Mouse (Mus musculus): ENCODE results near the gene Usp37. TPM values are rescaled to one million over a fixed set of nuclear protein-coding genes. Genes with fewer than 3 reads are reported as not detected.
A peak's percentile ranks its signal among the peaks of the same experiment; 100 is the strongest.

The Usp37 gene
- polyA plus RNA-seq, 1 experiment from 2014 or later: 22.1 TPM

- H3K27ac ChIP-seq (replicated peaks in 1 of 2; ENCODE audit: control insufficient read depth in 1 of 2, insufficient read depth in 1 of 2, low read depth in 2 of 2, low read length in 2 of 2): peak overlapping the region; percentile 98 to 99
- ATAC-seq (ENCODE audit: insufficient number of reproducible peaks, insufficient read depth, low FRiP score, low read depth): peak; percentile 85
- H3K4me3 ChIP-seq (ENCODE audit: control insufficient read depth in 1 of 2, insufficient read depth in 1 of 2, low read depth in 1 of 2, low read length in 2 of 2): peak overlapping the region; percentile 53 to 64
- H3K9me3 ChIP-seq (ENCODE audit: control insufficient read depth, low read length): no peaks in the 10 kb centered on the region
- H3K9ac ChIP-seq (ENCODE audit: low read length): peak overlapping the region; percentile 80
- peak overlapping the region; percentile 64 for H3K4me2 ChIP-seq (ENCODE audit: low read length)
- no peaks in the 10 kb centered on the region for H3K36me3 ChIP-seq (ENCODE audit: control insufficient read depth, insufficient read depth, low read length)
- no peaks in the 10 kb centered on the region for H3K27me3 ChIP-seq (ENCODE audit: control insufficient read depth, insufficient read depth, low read length)
- under 1% methylated on average over 26 of the region's 26 CpGs for WGBS
- H3K4me1 ChIP-seq (ENCODE audit: control insufficient read depth in 2 of 2, insufficient read depth in 2 of 2, low read length in 2 of 2): peaks cover 18 to 21% of the 10 kb centered on the region in 2 experiments
Observed at GRCm38 (mm10) chr1:74386714-74387385, 157.2 kb downstream of the Usp37 start.

DNA sequence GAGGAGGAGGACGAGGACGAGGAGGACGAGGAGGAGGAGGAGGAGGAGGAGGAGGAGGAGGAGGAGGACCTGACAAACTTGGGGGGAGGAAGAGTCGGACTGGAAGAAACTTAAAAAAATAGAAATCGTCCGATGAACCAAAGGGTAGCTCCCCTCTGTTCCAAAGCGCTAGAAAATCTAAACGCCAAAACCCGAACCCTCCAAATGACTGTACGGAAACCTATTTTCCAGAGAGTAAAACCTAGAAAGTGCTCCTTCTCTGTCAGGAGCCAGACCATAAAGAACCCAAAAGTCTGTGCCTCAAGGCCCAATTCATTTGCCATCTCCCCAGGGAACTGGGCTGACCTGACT, 157.7 kb downstream of the Usp37 start:
- peak overlapping the region; percentile 80 for H3K9ac ChIP-seq (ENCODE audit: low read length)
- H3K4me3 ChIP-seq (ENCODE audit: control insufficient read depth in 1 of 2, insufficient read depth in 1 of 2, low read depth in 1 of 2, low read length in 2 of 2): peak overlapping the region; percentile 53 to 64
- H3K27me3 ChIP-seq (ENCODE audit: control insufficient read depth, insufficient read depth, low read length): no peaks in the 10 kb centered on the region
- H3K27ac ChIP-seq (replicated peaks in 1 of 2; ENCODE audit: control insufficient read depth in 1 of 2, insufficient read depth in 1 of 2, low read depth in 2 of 2, low read length in 2 of 2): peak overlapping the region; percentile 98 to 99
- ATAC-seq (ENCODE audit: insufficient number of reproducible peaks, insufficient read depth, low FRiP score, low read depth): no peak
- H3K36me3 ChIP-seq (ENCODE audit: control insufficient read depth, insufficient read depth, low read length): no peaks in the 10 kb centered on the region
- no peaks in the 10 kb centered on the region for H3K9me3 ChIP-seq (ENCODE audit: control insufficient read depth, low read length)
- H3K4me1 ChIP-seq (ENCODE audit: control insufficient read depth in 2 of 2, insufficient read depth in 2 of 2, low read length in 2 of 2): peaks cover 18 to 21% of the 10 kb centered on the region in 2 experiments
- H3K4me2 ChIP-seq (ENCODE audit: low read length): peak overlapping the region; percentile 64
- WGBS: 62% methylated on average over 8 of the region's 10 CpGs

DNA sequence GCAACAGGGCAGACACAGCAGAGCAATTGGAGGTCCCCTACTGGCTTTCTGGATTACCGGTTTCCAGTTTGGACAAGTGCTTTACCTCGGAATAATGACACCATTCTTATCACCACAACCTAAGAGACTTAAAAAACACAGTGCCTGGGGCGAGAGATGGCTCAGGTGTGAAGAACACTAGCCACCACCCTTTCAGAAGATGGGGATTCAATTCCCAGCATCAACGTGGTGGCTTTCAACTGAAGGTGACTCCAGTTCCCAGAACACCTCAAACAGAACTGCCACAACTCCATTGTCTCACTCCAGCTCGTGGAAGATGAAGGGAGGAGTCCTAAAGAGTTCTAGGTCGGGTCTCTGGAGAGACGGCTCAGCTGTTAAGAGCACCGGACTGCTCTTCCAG, 158.6 kb downstream of the Usp37 start:
- no peaks in the 10 kb centered on the region for H3K36me3 ChIP-seq (ENCODE audit: control insufficient read depth, insufficient read depth, low read length)
- peaks cover 14 to 15% of the 10 kb centered on the region in 2 experiments for H3K4me1 ChIP-seq (ENCODE audit: control insufficient read depth in 2 of 2, insufficient read depth in 2 of 2, low read length in 2 of 2)
- H3K9ac ChIP-seq (ENCODE audit: low read length): no peak overlapping the region
- no peaks in the 10 kb centered on the region for H3K9me3 ChIP-seq (ENCODE audit: control insufficient read depth, low read length)
- ATAC-seq (ENCODE audit: insufficient number of reproducible peaks, insufficient read depth, low FRiP score, low read depth): no peak
- no peaks in the 10 kb centered on the region for H3K27me3 ChIP-seq (ENCODE audit: control insufficient read depth, insufficient read depth, low read length)
- 75% methylated on average over 8 of the region's 8 CpGs for WGBS
- no peak overlapping the region for H3K4me3 ChIP-seq (ENCODE audit: control insufficient read depth in 1 of 2, insufficient read depth in 1 of 2, low read depth in 1 of 2, low read length in 2 of 2)
- H3K27ac ChIP-seq (replicated peaks in 1 of 2; ENCODE audit: control insufficient read depth in 1 of 2, insufficient read depth in 1 of 2, low read depth in 2 of 2, low read length in 2 of 2): no peak overlapping the region
- no peak overlapping the region for H3K4me2 ChIP-seq (ENCODE audit: low read length)

MicroRNAs encoded within 50 kb of the gene (microRNA counts, 519-probe panel; counts per million panel counts)
- microRNA mmu-miR-26b: 5,357 counts per million, percentile 83 among the panel's probes with 10 or more counts

Small RNAs within 50 kb of the gene (microRNA-seq; reads per million reads assigned to microRNA genes)
- gene Gm25035: not detected
- 41,456 reads per million, percentile 98 among the genes with 10 or more reads in this experiment for gene Mir26b

Other genes with a start within 250 kb of the Usp37 start
- gene Tmbim1, start 238.7 kb downstream of the Usp37 start, polyA plus RNA-seq (2014; fragmentation: Nextera tagmentation; extraction: Ambion mirVana): 39.1 and 40.5 TPM in 2 replicates
- gene Catip, start 182.2 kb downstream of the Usp37 start, polyA plus RNA-seq (2014; fragmentation: Nextera tagmentation; extraction: Ambion mirVana): 0.34 and 0.55 TPM in 2 replicates
- 4.4 and 4.9 TPM in 2 replicates for gene Slc11a1, start 169.1 kb downstream of the Usp37 start, polyA plus RNA-seq (2014; fragmentation: Nextera tagmentation; extraction: Ambion mirVana)
- 67.3 and 67.8 TPM in 2 replicates for gene Ctdsp1, start 152.8 kb downstream of the Usp37 start, polyA plus RNA-seq (2014; fragmentation: Nextera tagmentation; extraction: Ambion mirVana)
- 0.27 and 0.38 TPM in 2 replicates for gene Vil1, start 134.9 kb downstream of the Usp37 start, polyA plus RNA-seq (2014; fragmentation: Nextera tagmentation; extraction: Ambion mirVana)
- gene Cnot9, start 38.2 kb downstream of the Usp37 start, polyA plus RNA-seq (2014; fragmentation: Nextera tagmentation; extraction: Ambion mirVana): 29.9 and 32.6 TPM in 2 replicates
- 0.68 and 0.88 TPM in 2 replicates for gene Plcd4, start 1.4 kb downstream of the Usp37 start, polyA plus RNA-seq (2014; fragmentation: Nextera tagmentation; extraction: Ambion mirVana)
- 6.5 and 7.3 TPM in 2 replicates for gene Zfp142, start 44.0 kb upstream of the Usp37 start, polyA plus RNA-seq (2014; fragmentation: Nextera tagmentation; extraction: Ambion mirVana)
- gene Bcs1l, start 44.0 kb upstream of the Usp37 start, polyA plus RNA-seq (2014; fragmentation: Nextera tagmentation; extraction: Ambion mirVana): 24.1 and 27.1 TPM in 2 replicates
- gene Rnf25, start 57.1 kb upstream of the Usp37 start, polyA plus RNA-seq (2014; fragmentation: Nextera tagmentation; extraction: Ambion mirVana): 5.1 TPM in 2 replicates
- 2.5 and 2.8 TPM in 2 replicates for gene Stk36, start 57.2 kb upstream of the Usp37 start, polyA plus RNA-seq (2014; fragmentation: Nextera tagmentation; extraction: Ambion mirVana)
- gene Ttll4, start 117.5 kb upstream of the Usp37 start, polyA plus RNA-seq (2014; fragmentation: Nextera tagmentation; extraction: Ambion mirVana): 12.3 and 13.2 TPM in 2 replicates
- 16.3 and 19.1 TPM in 2 replicates for gene Cyp27a1, start 169.3 kb upstream of the Usp37 start, polyA plus RNA-seq (2014; fragmentation: Nextera tagmentation; extraction: Ambion mirVana)
- 4.9 and 6.1 TPM in 2 replicates for gene Prkag3, start 204.9 kb upstream of the Usp37 start, polyA plus RNA-seq (2014; fragmentation: Nextera tagmentation; extraction: Ambion mirVana)
- 0.36 TPM in 1 of 2 replicates, not detected in the other for gene Wnt6, start 227.6 kb upstream of the Usp37 start, polyA plus RNA-seq (2014; fragmentation: Nextera tagmentation; extraction: Ambion mirVana)
- not detected in 2 replicates for gene Wnt10a, start 247.2 kb upstream of the Usp37 start, polyA plus RNA-seq (2014; fragmentation: Nextera tagmentation; extraction: Ambion mirVana)

All from heart, embryonic 14.5 days (tissue).